Mouse (Mus musculus) CD4-positive helper T cell, adult 2 months (primary cell): ENCODE measurements around the gene Eml4.

Source experiments
- DNase-seq: peaks from one replicate; pipeline ENCODE4 v3.0.0-alpha.2; 2012; ENCODE audit warnings: low read depth, missing footprints, low spot score

Gene Eml4

DNA sequence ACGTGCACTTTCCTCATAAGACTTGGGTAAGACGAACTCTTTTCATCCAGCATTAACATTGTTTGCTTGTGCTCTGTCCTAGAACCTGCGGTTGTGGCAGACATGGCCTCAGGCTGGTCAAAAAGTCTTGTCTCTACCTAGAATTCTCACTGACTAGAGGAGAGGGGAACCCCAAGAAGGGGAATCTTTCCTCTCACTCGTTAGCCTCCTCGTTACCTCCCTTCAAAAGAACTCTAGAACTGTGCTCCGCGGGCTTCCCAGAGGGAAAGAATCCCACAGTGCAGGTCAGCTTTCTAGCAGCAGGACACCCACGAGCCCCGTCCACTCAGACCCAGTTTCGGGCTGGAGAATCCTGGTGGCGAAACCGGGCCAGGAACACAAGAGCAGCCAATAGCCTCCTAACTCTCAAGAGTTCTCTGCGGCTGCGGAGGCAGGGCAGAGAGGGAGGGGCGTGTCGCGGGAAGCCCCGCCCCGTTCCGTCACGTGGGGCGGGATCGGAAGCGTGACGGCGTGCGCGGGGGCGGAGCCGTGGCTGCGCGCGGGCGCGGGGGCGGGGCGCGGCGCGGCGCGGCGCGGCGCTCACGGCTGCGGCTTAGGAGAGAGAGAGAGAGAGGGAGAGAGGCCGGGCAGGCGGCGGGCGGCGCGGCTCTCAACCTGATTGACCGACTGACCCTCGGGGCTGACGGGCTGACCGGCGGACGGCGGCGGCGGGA is at the start of gene Eml4:
Gene Eml4, plus strand, starts transcription at position 553 of the 713 bp plus-strand sequence.
- DNase-seq: peak; percentile 92

- peak; percentile 18 for DNase-seq
These were observed 49.3 kb upstream of the Eml4 start for GRCm38 (mm10) chr17:83301433-83301832.

GRCm38 (mm10) chr17:83304089-83304822 is 46.5 kb upstream of the Eml4 start:
- DNase-seq: no peak

DNA sequence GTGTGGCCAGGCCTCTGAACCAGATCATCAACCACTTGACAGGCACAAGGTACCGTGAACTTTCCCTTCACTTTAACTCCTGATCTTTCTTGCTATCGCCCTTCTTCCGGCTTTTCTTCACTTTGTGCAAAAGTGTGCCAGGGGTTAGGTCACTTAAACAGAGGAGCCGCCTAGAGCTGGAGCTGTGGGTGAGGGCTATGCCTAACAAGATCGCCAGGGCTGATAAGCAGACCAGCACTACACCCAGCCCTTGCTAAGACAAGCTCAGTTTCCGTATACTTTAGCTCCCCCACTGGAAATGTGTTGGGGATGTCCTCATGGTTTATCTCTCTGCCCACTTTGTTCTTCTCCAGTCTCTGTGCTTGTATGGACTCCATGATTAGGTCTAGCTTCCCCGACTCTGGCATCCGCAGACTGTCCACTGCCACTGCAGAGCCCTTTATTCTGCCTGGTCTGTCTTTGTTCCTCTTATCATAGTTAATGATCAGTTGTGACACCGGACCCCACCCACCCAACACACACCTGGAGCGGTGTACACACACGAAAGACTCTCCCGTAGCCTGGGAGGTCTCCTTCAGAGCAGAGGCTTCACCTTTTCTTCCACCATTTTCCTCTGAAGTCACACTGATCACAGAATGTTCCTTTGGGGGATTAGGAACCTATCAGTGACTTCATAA is 43.6 kb upstream of the Eml4 start:
- peak; percentile 53 for DNase-seq

DNA sequence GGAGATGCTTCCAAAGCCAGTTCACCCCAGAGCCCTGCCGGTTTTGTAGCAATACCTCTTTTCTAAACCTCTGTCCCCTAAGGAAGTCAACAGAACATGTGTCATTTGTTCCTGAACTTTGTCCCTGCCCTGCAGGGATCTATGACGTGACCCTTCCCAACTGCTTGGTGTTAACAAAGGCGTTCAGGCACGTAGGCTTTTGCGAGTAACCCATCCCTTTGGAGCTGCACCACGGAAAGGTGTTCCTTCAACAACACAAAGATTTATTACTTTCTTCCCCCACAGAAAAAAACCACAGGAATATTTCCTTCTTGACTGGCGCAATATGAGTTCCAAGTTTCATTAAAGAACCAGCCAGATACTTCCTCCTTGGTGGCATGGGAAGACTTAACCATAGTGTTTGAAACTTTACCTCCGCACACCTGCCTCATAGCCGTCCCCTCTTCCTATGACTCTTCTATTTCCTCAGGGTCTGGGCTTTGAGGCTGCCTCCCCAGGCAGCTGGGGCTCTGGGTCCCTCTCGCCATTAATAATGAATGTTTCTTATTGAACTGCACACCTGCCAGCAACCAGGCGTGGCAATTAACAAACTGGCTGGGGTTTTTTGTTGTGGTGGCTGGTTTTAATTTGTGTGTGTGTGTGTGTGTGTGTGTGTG is 43.0 kb upstream of the Eml4 start:
- DNase-seq: no peak

- no peak for DNase-seq
These were observed 42.3 kb upstream of the Eml4 start for GRCm38 (mm10) chr17:83308451-83308850.

DNA sequence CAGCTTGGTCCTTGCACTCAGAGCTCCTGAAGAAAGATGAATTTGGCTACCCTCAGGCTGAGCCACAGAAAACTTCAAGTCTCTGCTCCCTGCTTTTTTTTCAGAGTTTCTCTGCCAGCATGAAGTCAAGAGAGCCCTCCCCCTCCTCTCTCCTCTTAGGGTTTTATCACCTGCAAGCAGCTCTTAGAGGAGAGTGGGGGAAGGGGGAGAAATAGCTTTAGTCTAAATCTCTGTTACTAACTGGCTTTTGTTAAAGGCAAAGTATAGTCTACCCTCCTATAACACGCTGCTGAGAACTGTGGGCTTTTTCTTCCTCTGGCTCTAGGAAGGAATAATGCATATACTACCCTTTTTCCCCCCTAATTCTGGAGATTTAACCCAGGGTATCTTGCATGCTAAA is 41.5 kb upstream of the Eml4 start:
- DNase-seq: no peak

DNA sequence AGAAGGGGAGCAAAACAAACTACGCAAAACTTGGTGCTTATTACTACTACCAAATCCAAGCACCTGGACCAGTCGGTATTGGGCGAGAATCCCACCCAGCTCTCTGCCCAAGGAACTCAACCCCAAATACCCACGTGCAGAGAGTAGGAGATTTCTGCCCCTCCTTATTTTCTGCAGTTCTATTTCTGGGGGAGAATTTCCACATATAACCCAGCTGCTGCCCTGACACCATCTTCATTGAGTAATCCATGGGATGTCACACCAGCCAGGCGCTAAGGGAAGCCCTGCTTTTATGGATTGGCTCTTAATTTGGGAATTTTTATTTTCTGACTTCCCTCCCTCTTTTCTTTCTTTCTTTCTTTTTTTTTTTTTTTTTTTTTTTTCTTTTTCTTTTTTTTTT is 38.9 kb upstream of the Eml4 start:
- no peak for DNase-seq

GRCm38 (mm10) chr17:83312244-83312918 is 38.4 kb upstream of the Eml4 start:
- DNase-seq: peak; percentile 86

- DNase-seq: no peak
These were observed 37.6 kb upstream of the Eml4 start for GRCm38 (mm10) chr17:83313046-83313689.

- DNase-seq: peak; percentile 34
These were observed 35.3 kb upstream of the Eml4 start for GRCm38 (mm10) chr17:83315476-83315875.

DNA sequence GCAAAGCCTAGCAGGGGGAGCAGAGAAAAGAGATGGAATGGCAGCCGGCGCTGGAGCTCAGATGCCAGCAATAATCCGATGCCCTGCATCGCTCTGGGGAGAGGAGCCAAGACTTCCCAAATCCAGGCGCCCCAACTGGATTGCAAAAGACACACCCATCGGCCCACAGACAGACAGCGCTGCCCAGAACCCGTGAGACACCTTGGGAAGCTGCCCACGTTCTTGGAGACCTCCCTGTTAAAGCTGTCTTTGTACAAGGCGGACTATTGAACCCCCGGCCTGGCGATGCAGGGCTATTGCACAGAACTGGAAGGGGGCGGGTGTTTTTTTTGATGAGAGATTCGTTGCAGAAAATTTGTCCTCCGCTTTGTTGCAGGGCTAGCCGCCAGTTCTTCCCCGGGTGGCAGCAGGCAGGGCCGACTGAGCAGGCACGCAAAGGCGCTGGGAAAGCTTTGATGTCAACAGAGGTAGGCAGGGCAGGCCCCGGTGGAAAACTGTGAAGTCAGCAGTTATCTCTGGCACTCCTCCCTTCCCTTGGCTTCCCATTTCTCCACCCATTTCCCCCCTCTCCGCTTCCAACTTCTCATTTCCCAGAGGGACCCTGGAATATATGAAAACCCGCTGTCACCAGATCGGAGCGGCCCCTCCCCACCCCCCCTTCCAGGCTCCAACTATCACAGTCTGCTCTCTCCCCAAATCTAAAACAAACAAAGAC is 28.0 kb upstream of the Eml4 start:
- DNase-seq: no peak

- DNase-seq: no peak
These were observed 27.1 kb upstream of the Eml4 start for GRCm38 (mm10) chr17:83323410-83324268.

GRCm38 (mm10) chr17:83324269-83324616 is 26.5 kb upstream of the Eml4 start:
- DNase-seq: no peak

DNA sequence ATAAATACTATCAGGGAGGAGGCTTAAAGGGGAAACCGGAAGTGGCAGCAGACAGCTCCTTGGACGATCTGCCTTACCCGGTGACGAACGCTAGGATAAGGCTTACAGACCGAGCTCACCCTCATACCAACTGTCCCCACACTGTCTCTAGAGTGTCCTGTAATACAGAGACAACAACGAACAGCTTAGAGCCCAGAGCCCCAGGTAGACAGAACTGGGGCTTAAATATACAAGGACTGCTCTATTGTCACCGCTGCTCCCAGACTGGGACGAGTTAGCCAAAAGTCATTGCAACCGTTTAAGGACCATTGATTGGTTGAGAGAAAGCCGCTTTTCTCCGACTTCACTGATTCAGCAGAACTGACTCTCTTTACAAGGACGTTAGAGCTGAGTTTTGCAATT is 15.5 kb upstream of the Eml4 start:
- DNase-seq: no peak

DNA sequence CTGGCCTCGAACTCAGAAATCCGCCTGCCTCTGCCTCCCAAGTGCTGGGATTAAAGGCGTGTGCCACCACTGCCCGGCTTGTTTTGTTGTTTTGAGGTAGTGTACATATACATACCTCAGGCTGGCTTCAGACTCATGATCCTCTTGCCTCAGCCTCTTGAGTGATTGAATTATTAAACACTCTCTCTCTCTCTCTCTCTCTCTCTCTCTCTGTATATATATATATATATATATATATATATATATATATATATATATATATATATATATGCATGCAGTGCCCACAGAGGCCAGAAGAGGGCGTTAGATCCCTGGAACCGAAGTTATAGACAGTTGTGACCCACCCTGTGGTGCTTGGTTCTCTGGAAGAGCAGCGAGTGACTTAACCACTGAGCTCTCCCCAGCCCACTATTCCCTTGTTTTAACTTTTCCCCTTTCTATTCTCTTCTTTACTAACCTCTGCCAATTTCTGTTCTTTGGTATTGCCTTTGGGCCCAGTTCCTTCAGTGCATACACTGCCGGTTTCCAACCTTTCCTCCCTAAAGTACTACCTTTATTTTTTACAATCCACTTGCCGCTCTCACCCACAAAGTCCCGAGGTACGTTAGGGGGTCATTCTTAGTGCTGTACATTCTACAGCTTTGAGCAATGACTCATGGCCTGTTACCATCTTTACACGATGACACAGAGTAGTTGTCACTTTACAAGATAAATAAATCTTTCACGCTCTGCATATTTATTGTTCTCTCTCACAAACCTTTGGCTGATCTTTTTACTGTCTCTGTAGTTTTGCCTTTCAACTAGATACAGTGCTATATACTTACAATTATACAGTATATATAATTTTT is 13.5 kb upstream of the Eml4 start:
- DNase-seq: no peak

- no peak for DNase-seq
These were observed 11.2 kb upstream of the Eml4 start for GRCm38 (mm10) chr17:83339368-83340085.
